Mouse (Mus musculus) limb, embryonic 14.5 days (tissue): ENCODE measurements around the gene Nfatc4. TPM values are rescaled to one million over a fixed set of nuclear protein-coding genes. Genes with fewer than 3 reads are reported as not detected.
A peak's percentile ranks its signal among the peaks of the same experiment; 100 is the strongest.

Source experiments
- ATAC-seq: fragments of 200-750 bp; cut with Nextera tagmentation; 2 replicates; pipeline ENCODE4 v1.8.0; 2017; ENCODE audit warnings: low read depth, moderate number of reproducible peaks, moderate TSS enrichment; ENCODE audit not compliant: low FRiP score
- DNase-seq: peaks from one replicate; pipeline ENCODE4 v3.0.0-alpha.2; 2015; ENCODE audit warnings: low spot score
- H3K27ac ChIP-seq: fragments of 300-500 bp; sonication (generic); replicated peaks from 2 replicates; pipeline ENCODE4 v1.5.1; 2014; ENCODE audit warnings: low read depth, mild to moderate bottlenecking, low read length, moderate library complexity, mixed read lengths
- H3K27me3 ChIP-seq: fragments of 300-500 bp; sonication (generic); 2 replicates; pipeline ENCODE4 v1.6.1; 2014; ENCODE audit warnings: low read length, mixed read lengths; ENCODE audit not compliant: control insufficient read depth, insufficient read depth
- H3K36me3 ChIP-seq: fragments of 300-500 bp; sonication (generic); 2 replicates; pipeline ENCODE4 v1.6.1; 2014; ENCODE audit warnings: mild to moderate bottlenecking, low read length, moderate library complexity, mixed read lengths; ENCODE audit not compliant: control insufficient read depth, insufficient read depth
- H3K4me1 ChIP-seq: fragments of 300-500 bp; sonication (generic); 2 replicates; pipeline ENCODE4 v1.6.1; 2014; ENCODE audit warnings: antibody characterized with exemption, low read length, mixed read lengths; ENCODE audit not compliant: control insufficient read depth, insufficient read depth
- H3K4me2 ChIP-seq: fragments of 300-500 bp; sonication (generic); replicated peaks from 2 replicates; pipeline ENCODE4 v1.6.1; 2014; ENCODE audit warnings: low read depth, mild to moderate bottlenecking, low read length, moderate library complexity; ENCODE audit not compliant: severe bottlenecking
- H3K4me3 ChIP-seq: fragments of 300-500 bp; sonication (generic); replicated peaks from 2 replicates; pipeline ENCODE4 v1.5.1; 2014; ENCODE audit warnings: low read length
- H3K9ac ChIP-seq: fragments of 300-500 bp; sonication (generic); 2 replicates; pipeline ENCODE4 v1.6.1; 2014; ENCODE audit warnings: mild to moderate bottlenecking, low read depth, low read length, moderate library complexity; ENCODE audit not compliant: severe bottlenecking
- H3K9me3 ChIP-seq: fragments of 300-500 bp; sonication (generic); 2 replicates; pipeline ENCODE4 v1.6.1; 2016; ENCODE audit warnings: low read length; ENCODE audit not compliant: control insufficient read depth
- POLR2A ChIP-seq: fragments of 200-500 bp; IDR thresholded peaks from 2 replicates; pipeline ENCODE4 v1.8.0; 2012; ENCODE audit warnings: inconsistent platforms, mild to moderate bottlenecking, moderate library complexity, borderline replicate concordance; ENCODE audit not compliant: insufficient read depth, insufficient read length; ENCODE audit errors: extremely low read depth
- WGBS: fragments of 180-500 bp; shearing (Covaris S2); extraction: QIAGEN DNeasy Blood & Tissue Kit; methylation state at CpG from one replicate; pipeline ENCODE4 v1.1.7; 2014; 5-methylcytosine and 5-hydroxymethylcytosine counted together
- polyA plus RNA-seq, 2 experiments: library from polyadenylated mRNA; depleted of rRNA in 1 of 2; stranded (reverse) in 1 of 2; unstranded in 1 of 2; fragments of >200 nt; fragmentation: Nextera tagmentation in 1 of 2; extraction: Ambion mirVana in 1 of 2; gene quantifications; 2 replicates each; pipeline versions ENCODE4 v1.2.1 to v1.2.3; 2012 to 2014

Nfatc4 gene
- polyA plus RNA-seq, 2 experiments = 83.5 to 171 TPM

DNA sequence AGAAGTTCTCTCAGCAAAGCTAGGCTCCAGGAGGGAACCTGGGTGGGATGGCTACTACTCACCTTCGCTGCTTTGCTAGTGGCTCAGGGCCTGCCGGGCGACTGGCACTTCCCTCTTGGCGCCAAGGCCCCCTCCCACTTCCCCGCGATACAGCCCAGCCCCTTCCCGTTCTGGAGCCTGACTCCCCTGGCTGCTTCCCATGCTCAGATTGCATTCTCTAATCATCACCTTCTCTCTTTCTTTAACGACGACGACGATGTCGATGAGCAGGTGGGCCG lies 39.0 kb upstream of the Nfatc4 start, which contains the start of gene Adcy4:
Gene Adcy4, minus strand, starts transcription at position 138 of the 278 bp plus-strand sequence.
- Histone ChIP-seq H3K4me2 (peak within 1 kb of the TSS; percentile 81), H3K36me3 (peaks cover 8% of the 10 kb centered on the region; the same call in 1 of the 2 replicates), H3K27me3 (peaks cover 15% of the 10 kb centered on the region; the same call in 1 of the 2 replicates), H3K27ac (peak within 1 kb of the TSS; percentile 65), H3K4me1 (peaks cover 19% of the 10 kb centered on the region), H3K9me3 (no peaks in the 10 kb centered on the region), H3K4me3 (peak within 1 kb of the TSS; percentile 49), H3K9ac (peak within 1 kb of the TSS; percentile 64)
- DNase-seq = no peak
- 0 out of 2 replicates have a peak, but pooled peaks have one; percentile 21 for TF ChIP-seq POLR2A
- 0 out of 2 replicates have a peak, but pooled peaks have one; percentile 11 for ATAC-seq
- 2% methylated on average over 13 of the region's 13 CpGs for WGBS

DNA sequence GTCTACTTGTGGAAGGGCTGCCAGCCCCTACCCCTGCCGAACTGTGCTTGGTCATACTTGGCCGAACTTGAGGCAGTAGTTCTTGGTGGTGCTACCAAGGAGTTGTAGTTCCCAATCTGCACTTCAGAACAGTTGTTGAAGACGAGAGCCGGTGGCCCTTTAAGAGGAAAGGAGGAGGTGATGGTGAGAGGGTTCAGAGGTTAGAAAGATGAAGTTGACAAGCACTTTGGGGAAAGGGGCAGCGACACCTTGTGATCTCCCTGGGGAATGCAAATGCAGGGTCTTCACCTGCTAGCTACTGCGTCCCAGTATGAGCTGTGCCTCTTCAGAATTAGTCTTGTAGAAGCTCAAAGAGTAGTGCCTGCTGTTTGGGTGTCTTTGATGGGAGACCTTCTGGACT lies 37.7 kb upstream of the Nfatc4 start:
- Histone ChIP-seq H3K4me2 (no peak overlapping the region), H3K9me3 (no peaks in the 10 kb centered on the region), H3K4me3 (no peak overlapping the region), H3K27ac (no peak overlapping the region), H3K9ac (no peak overlapping the region), H3K36me3 (0 out of 2 replicates have a peak, but pooled peaks cover 4% of the 10 kb centered on the region), H3K27me3 (peaks cover 15% of the 10 kb centered on the region; the same call in 1 of the 2 replicates), H3K4me1 (peaks cover 19% of the 10 kb centered on the region)
- DNase-seq (no peak), ATAC-seq (no peak)
- no peak for TF ChIP-seq POLR2A
- 32% methylated on average over 6 of the region's 6 CpGs for WGBS

DNA sequence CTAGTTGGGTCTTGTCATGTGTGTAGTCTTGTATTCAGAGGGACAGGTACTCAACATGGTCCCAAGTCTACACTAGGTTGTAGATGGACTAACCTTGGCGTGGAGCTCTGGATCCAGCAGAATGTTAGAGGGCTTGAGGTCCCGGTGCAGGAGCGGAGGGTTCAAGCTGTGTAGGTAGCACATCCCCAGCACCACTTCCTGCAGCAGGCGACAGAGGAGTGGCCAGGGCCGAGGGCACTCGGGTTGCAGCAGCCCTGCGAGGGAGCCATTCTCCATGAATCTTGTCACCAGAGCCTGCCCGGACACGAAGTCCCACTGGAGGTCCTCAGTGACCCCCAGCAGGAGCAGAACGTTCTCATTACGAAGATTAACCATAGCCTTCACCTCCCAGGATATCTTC lies 35.2 kb upstream of the Nfatc4 start:
- Histone ChIP-seq H3K4me3 (peak overlapping the region; percentile 35), H3K27ac (no peak overlapping the region), H3K27me3 (peaks cover 15% of the 10 kb centered on the region; the same call in 1 of the 2 replicates), H3K4me2 (peak overlapping the region; percentile 73), H3K4me1 (peaks cover 6% of the 10 kb centered on the region), H3K9me3 (no peaks in the 10 kb centered on the region), H3K36me3 (0 out of 2 replicates have a peak, but pooled peaks cover 4% of the 10 kb centered on the region), H3K9ac (peak overlapping the region; percentile 29)
- 25% methylated on average over 10 of the region's 11 CpGs for WGBS
- TF ChIP-seq POLR2A = no peak
- no peak for ATAC-seq
- no peak for DNase-seq

DNA sequence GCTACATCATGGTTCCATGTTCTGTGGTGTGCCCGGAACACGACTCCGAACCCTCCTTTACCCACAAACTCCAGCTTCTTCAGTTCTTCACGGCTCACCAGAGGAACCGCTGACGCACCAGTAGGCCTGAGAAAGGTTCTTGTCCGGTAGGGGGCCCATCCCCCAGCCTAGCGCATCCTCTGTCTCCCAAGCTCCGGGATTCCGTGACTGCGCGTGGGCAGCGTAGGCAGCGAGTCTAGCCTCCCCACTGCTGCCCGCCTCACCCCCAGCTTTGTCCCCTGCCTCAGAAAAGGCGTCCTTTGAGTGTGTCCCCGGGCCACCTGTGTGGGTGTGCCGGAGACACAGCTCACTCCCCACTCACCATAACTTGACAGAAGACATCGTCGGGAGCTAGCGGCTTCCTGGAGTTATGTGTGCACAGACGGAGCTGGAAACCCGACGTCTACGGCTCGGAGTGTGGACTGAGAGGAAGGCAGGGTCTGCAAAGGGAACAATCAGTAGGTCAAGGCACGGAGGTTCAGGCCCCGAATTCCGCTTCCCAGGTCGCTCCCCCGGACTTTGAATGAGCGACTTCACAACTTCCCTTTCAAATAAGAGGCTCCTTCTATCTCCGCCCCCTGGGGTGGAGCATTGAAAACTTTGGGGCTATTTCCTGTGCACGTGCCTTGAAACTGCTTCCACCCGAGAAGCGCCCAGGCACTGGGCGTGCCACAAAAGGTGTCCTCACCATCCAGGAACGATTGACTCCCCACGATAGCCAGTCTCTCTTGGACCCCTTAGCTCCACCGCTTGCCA lies 34.5 kb upstream of the Nfatc4 start, which contains the start of gene Ripk3:
Gene Ripk3, minus strand, starts transcription at position 610 of the 795 bp plus-strand sequence.
- Histone ChIP-seq H3K4me1 (peaks cover 4% of the 10 kb centered on the region; the same call in 1 of the 2 replicates), H3K36me3 (0 out of 2 replicates have a peak, but pooled peaks cover 4% of the 10 kb centered on the region), H3K9ac (peak within 1 kb of the TSS; percentile 29), H3K27me3 (peaks cover 15% of the 10 kb centered on the region; the same call in 1 of the 2 replicates), H3K4me2 (peak within 1 kb of the TSS; percentile 73), H3K9me3 (no peaks in the 10 kb centered on the region), H3K4me3 (peak within 1 kb of the TSS; percentile 35), H3K27ac (no peak within 1 kb of the TSS)
- TF ChIP-seq POLR2A = no peak
- DNase-seq (no peak), ATAC-seq (peak; percentile 63; the same call in 1 of the 2 replicates)
- 4% methylated on average over 40 of the region's 40 CpGs for WGBS

DNA sequence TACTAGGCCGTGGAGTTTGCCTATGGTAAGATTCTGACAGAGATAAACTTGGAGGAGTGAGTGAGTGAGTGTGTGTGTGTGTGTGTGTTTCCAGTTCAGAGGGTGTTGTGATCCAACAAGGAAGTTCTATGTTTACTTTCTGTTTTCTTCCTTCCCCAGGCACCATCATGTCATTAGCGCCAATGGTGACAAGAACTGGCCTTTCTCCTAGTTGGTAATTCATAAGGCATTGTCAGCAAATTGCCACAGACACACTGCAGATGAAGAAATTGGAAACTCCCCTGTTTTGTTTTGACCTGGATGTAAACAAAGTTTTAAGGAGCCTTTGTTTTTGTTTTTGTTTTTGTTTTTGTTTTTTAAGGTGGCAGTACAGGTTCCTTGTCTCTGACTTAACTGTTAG lies 29.5 kb upstream of the Nfatc4 start:
- Histone ChIP-seq H3K27ac (no peak overlapping the region), H3K9ac (no peak overlapping the region), H3K4me3 (no peak overlapping the region), H3K4me1 (no peaks in the 10 kb centered on the region), H3K4me2 (no peak overlapping the region), H3K36me3 (no peaks in the 10 kb centered on the region), H3K9me3 (no peaks in the 10 kb centered on the region), H3K27me3 (no peaks in the 10 kb centered on the region)
- no peak for TF ChIP-seq POLR2A
- DNase-seq (no peak), ATAC-seq (no peak)
- 59% methylated on average over 2 of the region's 2 CpGs for WGBS
